Mouse (Mus musculus): Measurements from ENCODE around the gene Ptprd. TPM values are rescaled to one million over a fixed set of nuclear protein-coding genes. Genes with fewer than 3 reads are reported as not detected.

Gene Ptprd
- total and polyA plus RNA-seq, 2 experiments from 2014 or later: 5.6 to 23.3 TPM

DNA sequence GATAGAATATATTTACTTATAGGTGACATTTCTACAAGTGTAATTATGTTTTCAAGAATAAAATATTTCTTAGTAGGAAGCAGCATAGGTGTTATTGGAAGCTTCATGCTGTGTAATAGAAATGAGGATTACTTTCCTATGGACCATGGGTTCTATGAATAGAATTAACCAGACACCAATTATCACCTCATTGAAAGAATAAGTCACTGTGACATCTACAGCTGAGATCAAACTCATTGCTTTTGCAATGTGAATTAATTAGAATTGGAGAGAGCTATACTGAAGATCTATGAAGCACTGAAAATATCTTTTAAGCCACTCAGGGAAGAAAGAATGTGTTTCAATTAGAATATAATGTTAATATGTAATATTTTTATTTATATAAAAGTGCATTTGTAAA lies 1539.1 kb downstream of the Ptprd start:
- ATAC-seq (ENCODE audit: insufficient read depth, low read depth): no peak
- no peak for TF ChIP-seq CTCF (IDR thresholded peaks at IDR 0.05; ENCODE audit: low read depth)
- no peak for TF ChIP-seq EP300 (IDR thresholded peaks at IDR 0.05; ENCODE audit: low read depth)
- H3K36me3 ChIP-seq (replicated peaks; ENCODE audit: control insufficient read depth, insufficient read depth, low read length): no peaks in the 10 kb centered on the region
- H3K27me3 ChIP-seq (ENCODE audit: control insufficient read depth, insufficient read depth, low read length): no peaks in the 10 kb centered on the region
- H3K4me2 ChIP-seq (ENCODE audit: low read depth, low read length): no peak overlapping the region
- no peak overlapping the region for H3K4me3 ChIP-seq (ENCODE audit: low read depth, low read length)
- no peak for DNase-seq (ENCODE audit: low spot score)
- H3K9me3 ChIP-seq (replicated peaks; ENCODE audit: control insufficient read depth, low read length): no peaks in the 10 kb centered on the region
- H3K27ac ChIP-seq (ENCODE audit: low read depth): no peak overlapping the region
- no peaks in the 10 kb centered on the region for H3K4me1 ChIP-seq (ENCODE audit: control insufficient read depth, insufficient read depth)
- H3K9ac ChIP-seq (replicated peaks; ENCODE audit: low read depth, low read length): no peak overlapping the region

DNA sequence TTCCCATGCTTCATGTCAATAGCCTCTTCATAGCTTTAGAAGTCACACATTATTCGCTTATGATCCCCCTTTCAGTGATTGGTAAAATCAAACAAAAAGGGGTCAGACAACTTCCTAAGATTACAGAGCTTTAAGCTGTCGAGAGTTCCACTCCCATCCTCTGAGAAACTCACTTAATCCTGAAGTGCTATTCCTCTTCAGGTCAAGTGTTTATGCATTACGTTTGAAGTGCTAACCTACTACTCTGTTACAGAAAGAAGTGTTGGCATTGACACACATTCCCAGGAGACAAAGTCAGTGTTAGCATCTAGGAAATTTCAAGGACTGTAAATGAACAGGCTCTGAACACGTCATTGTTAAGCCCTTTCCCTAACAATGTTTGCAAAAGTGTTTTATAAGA lies 1550.0 kb downstream of the Ptprd start:
- H3K4me3 ChIP-seq (ENCODE audit: low read depth, low read length): no peak overlapping the region
- ATAC-seq (ENCODE audit: insufficient read depth, low read depth): no peak

DNA sequence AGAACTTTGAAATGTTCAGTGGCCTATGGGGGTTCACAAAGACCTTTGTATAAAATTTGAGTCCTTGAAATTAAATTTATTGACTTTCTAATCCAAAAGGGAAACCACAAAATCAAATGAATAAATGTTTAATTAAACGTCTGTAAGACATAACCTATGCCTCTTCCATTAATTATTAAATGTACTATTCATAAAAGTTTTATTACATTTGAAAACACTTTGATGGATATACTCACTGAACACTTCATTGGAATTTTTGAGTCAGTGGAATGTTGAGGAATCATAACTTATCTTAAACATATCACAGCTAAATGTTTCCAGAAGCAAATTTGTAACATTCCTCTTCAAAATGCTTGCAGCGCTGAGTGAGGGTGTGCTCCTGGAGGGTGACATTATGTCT lies 1551.6 kb downstream of the Ptprd start:
- TF ChIP-seq CTCF (IDR thresholded peaks at IDR 0.05; ENCODE audit: low read depth): no peak
- TF ChIP-seq EP300 (IDR thresholded peaks at IDR 0.05; ENCODE audit: low read depth): no peak
- Histone ChIP-seq H3K4me1 (ENCODE audit: control insufficient read depth, insufficient read depth) (no peaks in the 10 kb centered on the region), H3K27me3 (ENCODE audit: control insufficient read depth, insufficient read depth, low read length) (no peaks in the 10 kb centered on the region), H3K4me3 (ENCODE audit: low read depth, low read length) (no peak overlapping the region), H3K9me3 (replicated peaks; ENCODE audit: control insufficient read depth, low read length) (no peaks in the 10 kb centered on the region), H3K4me2 (ENCODE audit: low read depth, low read length) (no peak overlapping the region), H3K9ac (replicated peaks; ENCODE audit: low read depth, low read length) (no peak overlapping the region), H3K36me3 (replicated peaks; ENCODE audit: control insufficient read depth, insufficient read depth, low read length) (no peaks in the 10 kb centered on the region), H3K27ac (ENCODE audit: low read depth) (no peak overlapping the region)
- WGBS: 71% methylated on average over 2 of the region's 2 CpGs
- DNase-seq (ENCODE audit: low spot score) (no peak), ATAC-seq (ENCODE audit: insufficient read depth, low read depth) (no peak)

More for the DNA sequence above, 1550.0 kb downstream of the Ptprd start:
- WGBS: 26% methylated on average over 4 of the region's 4 CpGs
- Histone ChIP-seq H3K4me1 (ENCODE audit: control insufficient read depth, insufficient read depth) (no peaks in the 10 kb centered on the region), H3K9ac (replicated peaks; ENCODE audit: low read depth, low read length) (no peak overlapping the region), H3K9me3 (replicated peaks; ENCODE audit: control insufficient read depth, low read length) (no peaks in the 10 kb centered on the region), H3K36me3 (replicated peaks; ENCODE audit: control insufficient read depth, insufficient read depth, low read length) (no peaks in the 10 kb centered on the region), H3K27ac (ENCODE audit: low read depth) (no peak overlapping the region), H3K4me2 (ENCODE audit: low read depth, low read length) (no peak overlapping the region), H3K27me3 (ENCODE audit: control insufficient read depth, insufficient read depth, low read length) (no peaks in the 10 kb centered on the region)
- DNase-seq (ENCODE audit: low spot score): no peak
- TF ChIP-seq EP300 (IDR thresholded peaks at IDR 0.05; ENCODE audit: low read depth) (no peak), CTCF (IDR thresholded peaks at IDR 0.05; ENCODE audit: low read depth) (no peak)

DNA sequence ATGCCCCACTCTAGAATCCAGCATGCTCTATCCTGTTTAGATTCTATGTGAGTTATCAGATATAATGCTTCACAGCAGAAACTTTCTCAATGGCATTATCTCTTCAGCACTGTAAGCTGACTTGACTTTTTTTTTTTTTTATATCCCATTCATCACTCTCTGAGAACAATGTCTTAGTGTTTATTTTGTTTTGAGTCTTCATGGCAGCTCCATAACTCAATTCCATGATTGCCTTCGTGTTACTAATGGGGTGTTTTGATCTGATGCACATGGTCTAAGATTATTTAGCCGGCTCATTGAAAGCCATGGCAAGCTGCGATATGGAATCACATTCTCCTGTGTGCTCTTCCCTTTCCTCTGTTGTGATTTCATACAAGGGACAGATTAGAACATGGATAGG lies 1555.0 kb downstream of the Ptprd start:
- DNase-seq (ENCODE audit: low spot score): no peak
- H3K27ac ChIP-seq (ENCODE audit: low read depth): no peak overlapping the region
- H3K36me3 ChIP-seq (replicated peaks; ENCODE audit: control insufficient read depth, insufficient read depth, low read length): no peaks in the 10 kb centered on the region
- no peaks in the 10 kb centered on the region for H3K9me3 ChIP-seq (replicated peaks; ENCODE audit: control insufficient read depth, low read length)
- no peaks in the 10 kb centered on the region for H3K27me3 ChIP-seq (ENCODE audit: control insufficient read depth, insufficient read depth, low read length)
- no peak overlapping the region for H3K9ac ChIP-seq (replicated peaks; ENCODE audit: low read depth, low read length)
- WGBS: 68% methylated on average over 3 of the region's 3 CpGs
- H3K4me2 ChIP-seq (ENCODE audit: low read depth, low read length): no peak overlapping the region
- ATAC-seq (ENCODE audit: insufficient read depth, low read depth): no peak
- H3K4me3 ChIP-seq (ENCODE audit: low read depth, low read length): no peak overlapping the region
- no peak for TF ChIP-seq EP300 (IDR thresholded peaks at IDR 0.05; ENCODE audit: low read depth)
- no peak for TF ChIP-seq CTCF (IDR thresholded peaks at IDR 0.05; ENCODE audit: low read depth)
- no peaks in the 10 kb centered on the region for H3K4me1 ChIP-seq (ENCODE audit: control insufficient read depth, insufficient read depth)

DNA sequence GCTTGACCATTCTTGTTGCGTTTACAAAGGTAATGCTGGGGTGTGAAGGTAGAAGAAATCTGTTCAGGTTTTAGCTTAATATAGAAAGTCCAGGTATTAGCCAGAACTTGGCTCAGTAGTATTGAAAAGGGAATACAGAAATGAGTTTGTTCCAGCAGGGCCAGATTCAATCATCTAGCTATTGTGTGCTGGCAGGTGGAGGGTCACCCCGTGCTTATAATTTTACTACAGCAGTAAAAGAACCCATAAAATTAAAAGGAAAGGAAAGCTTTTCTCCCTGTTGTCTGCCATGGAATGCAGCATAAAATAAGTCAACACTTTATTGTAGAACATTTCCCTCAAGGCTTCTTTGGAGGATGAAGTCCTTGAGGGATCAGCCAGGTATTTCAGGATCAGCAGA lies 1558.8 kb downstream of the Ptprd start:
- no peak for ATAC-seq (ENCODE audit: insufficient read depth, low read depth)
- no peaks in the 10 kb centered on the region for H3K9me3 ChIP-seq (replicated peaks; ENCODE audit: control insufficient read depth, low read length)
- no peak for DNase-seq (ENCODE audit: low spot score)

DNA sequence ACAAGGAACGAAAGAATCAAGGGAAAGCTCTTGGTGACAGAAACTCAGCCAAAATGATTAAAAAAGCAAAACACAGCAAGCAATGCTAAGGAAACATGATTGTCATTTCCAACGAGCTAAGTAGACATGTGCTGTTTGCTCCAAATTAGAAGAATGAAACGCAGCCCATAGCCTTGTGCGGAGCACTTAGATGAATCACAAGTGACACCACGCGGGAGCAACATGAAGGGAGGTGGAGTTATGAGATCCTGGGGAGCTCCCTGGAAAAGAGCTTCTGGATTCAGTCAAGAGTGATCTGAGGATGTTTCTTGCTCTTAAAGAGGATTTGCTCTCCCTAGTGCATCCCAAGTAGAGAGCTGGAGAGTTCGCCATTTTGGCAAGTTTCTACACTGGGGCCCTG lies 1590.0 kb downstream of the Ptprd start:
- no peak overlapping the region for H3K27ac ChIP-seq (ENCODE audit: low read depth)

More for the DNA sequence above, 1558.8 kb downstream of the Ptprd start:
- no peak overlapping the region for H3K27ac ChIP-seq (ENCODE audit: low read depth)
- no peaks in the 10 kb centered on the region for H3K27me3 ChIP-seq (ENCODE audit: control insufficient read depth, insufficient read depth, low read length)
- no peak overlapping the region for H3K4me3 ChIP-seq (ENCODE audit: low read depth, low read length)
- H3K36me3 ChIP-seq (replicated peaks; ENCODE audit: control insufficient read depth, insufficient read depth, low read length): no peaks in the 10 kb centered on the region
- WGBS: 77% methylated on average over 2 of the region's 2 CpGs
- TF ChIP-seq EP300 (IDR thresholded peaks at IDR 0.05; ENCODE audit: low read depth) (no peak), CTCF (IDR thresholded peaks at IDR 0.05; ENCODE audit: low read depth) (no peak)
- H3K4me2 ChIP-seq (ENCODE audit: low read depth, low read length): no peak overlapping the region
- H3K4me1 ChIP-seq (ENCODE audit: control insufficient read depth, insufficient read depth): no peaks in the 10 kb centered on the region
- H3K9ac ChIP-seq (replicated peaks; ENCODE audit: low read depth, low read length): no peak overlapping the region

More for the DNA sequence above, 1590.0 kb downstream of the Ptprd start:
- Histone ChIP-seq H3K4me2 (ENCODE audit: low read depth, low read length) (no peak overlapping the region), H3K4me3 (ENCODE audit: low read depth, low read length) (no peak overlapping the region), H3K36me3 (replicated peaks; ENCODE audit: control insufficient read depth, insufficient read depth, low read length) (no peaks in the 10 kb centered on the region), H3K9ac (replicated peaks; ENCODE audit: low read depth, low read length) (no peak overlapping the region), H3K27me3 (ENCODE audit: control insufficient read depth, insufficient read depth, low read length) (no peaks in the 10 kb centered on the region), H3K4me1 (ENCODE audit: control insufficient read depth, insufficient read depth) (no peaks in the 10 kb centered on the region), H3K9me3 (replicated peaks; ENCODE audit: control insufficient read depth, low read length) (no peaks in the 10 kb centered on the region)
- TF ChIP-seq EP300 (IDR thresholded peaks at IDR 0.05; ENCODE audit: low read depth) (no peak), CTCF (IDR thresholded peaks at IDR 0.05; ENCODE audit: low read depth) (no peak)
- ATAC-seq (ENCODE audit: insufficient read depth, low read depth) (no peak), DNase-seq (ENCODE audit: low spot score) (no peak)
- 74% methylated on average over 7 of the region's 7 CpGs for WGBS
